Mouse (Mus musculus): ENCODE data around the gene Vmn1r120.
"Not testable (repeated sequence)": the region's sequence is repeated elsewhere in the genome, so short reads cannot be mapped to it uniquely, and the experiment has no call there.

Gene Vmn1r120

GRCm38 (mm10) chr7:21053684-21054083 lies at the start of gene Vmn1r120:
TSS of gene Vmn1r120 (minus strand) at chr7:21053784.
- not testable (repeated sequence) for DNase-seq (ENCODE audit: low read depth)

- not testable (repeated sequence) for DNase-seq (ENCODE audit: low read depth)
These were observed 44.8 kb upstream of the Vmn1r120 start, which contains the start of gene Vmn1r121 for GRCm38 (mm10) chr7:21098413-21098812. TSS of gene Vmn1r121 (minus strand) at chr7:21098513.

GRCm38 (mm10) chr7:21012355-21012754 lies 41.2 kb downstream of the Vmn1r120 start, which contains the start of gene Vmn1r119:
TSS of gene Vmn1r119 (minus strand) at chr7:21012455.
- DNase-seq (ENCODE audit: low read depth), result not testable (repeated sequence)
